Mouse (Mus musculus): ENCODE results near the gene Naxd.

DNA sequence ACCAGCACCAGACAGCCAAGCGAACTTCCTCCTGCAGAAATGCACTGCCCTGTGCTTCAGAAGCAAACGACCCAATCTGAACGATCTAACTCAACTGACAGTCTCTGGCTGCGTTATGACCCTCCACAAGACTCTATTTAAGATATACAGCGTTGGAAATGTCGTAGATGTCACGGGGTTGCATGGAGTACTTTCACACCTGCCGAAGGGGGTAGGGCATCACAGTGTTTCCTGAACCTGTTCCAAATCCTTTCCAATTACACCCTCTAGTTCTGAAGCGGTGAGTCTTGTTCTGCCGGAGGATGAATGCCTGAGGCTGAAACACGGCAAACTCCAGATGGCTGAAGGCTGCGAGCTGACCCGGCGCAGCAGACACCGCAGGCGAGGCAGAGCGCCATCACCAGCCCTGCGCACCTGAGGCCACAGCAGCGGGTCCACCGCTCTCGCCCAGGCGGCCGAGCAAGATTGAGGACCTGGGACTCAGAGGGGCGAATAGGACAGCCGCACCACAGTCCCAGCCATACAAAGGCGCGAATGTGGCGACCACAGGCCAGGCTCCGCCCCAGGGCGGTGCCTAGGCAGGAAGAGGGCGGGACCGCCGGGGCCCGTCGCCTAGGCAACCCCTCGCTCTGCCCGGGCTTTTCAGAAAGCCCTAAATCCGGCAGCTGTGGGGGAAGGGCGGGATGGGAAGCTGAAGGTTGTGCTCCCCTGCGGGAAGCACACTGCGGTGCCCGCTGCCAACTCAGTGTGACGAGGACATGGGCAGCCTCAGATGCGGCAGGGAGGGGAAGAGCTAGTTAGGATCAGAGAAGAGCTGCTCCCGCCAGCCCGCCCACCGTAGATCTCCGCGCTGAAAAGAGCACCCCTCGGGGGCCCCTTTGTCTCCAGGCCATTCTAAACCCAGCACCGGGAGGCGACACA, 57.8 kb downstream of the Naxd start, which contains the start of gene Ing1:
- no peak for TF ChIP-seq GATA1 (IDR thresholded peaks at IDR 0.05; ENCODE audit: borderline replicate concordance, low read length)
- no peak for TF ChIP-seq CTCF (IDR thresholded peaks at IDR 0.05; ENCODE audit: low read depth, low read length)
